Mouse (Mus musculus): ENCODE data around the gene Dnajc5.
A peak's percentile ranks its signal among the peaks of the same experiment; 100 is the strongest.

The Dnajc5 gene

DNA sequence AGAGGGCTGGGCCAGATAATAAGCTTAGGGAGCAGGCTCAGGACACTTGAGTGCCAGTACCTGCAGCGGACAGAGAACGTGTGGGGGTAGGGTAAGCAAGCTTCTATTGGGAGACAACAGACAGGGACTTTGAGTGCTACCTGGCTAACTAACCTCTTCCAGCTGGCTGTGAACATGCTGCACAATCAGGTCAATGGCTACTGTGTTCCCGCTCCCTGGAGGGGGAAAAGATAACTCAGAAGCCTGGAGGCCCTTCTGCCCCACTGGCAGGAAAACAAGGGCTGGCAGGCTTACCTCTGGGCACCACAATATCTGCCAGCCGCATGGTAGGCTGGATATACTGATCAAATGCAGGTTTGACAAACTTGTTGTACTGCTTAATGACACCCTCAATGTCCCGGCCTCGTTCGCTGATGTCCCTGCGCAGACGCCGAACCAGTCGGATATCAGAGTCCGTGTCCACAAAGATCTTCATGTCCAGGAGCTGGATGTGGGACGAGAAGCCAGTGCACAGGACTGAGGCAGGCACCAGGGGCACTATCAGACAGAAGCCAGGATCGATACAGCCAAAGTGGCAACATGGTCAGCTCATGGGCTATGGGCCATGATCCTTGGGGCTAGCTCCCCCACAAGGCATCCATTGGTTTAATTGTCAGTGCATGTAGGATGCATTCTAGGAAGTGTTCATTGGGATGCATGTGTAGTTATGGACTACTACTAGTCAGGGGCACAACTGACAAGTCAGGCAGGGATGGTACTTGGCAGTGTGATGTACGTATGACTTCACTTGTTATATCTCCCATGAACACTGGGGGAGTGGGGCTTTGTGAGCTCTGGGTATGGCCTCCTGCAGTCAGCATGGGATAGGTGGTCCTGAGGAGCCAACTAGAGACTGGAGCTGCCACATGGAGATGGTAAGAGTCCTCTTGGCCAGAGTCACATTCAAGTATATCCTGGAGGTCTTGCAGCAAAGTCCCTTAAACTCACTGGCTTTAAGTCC lies 52.9 kb downstream of the Dnajc5 start:
- no peak for DNase-seq (ENCODE audit: low spot score in 2 of 2)

DNA sequence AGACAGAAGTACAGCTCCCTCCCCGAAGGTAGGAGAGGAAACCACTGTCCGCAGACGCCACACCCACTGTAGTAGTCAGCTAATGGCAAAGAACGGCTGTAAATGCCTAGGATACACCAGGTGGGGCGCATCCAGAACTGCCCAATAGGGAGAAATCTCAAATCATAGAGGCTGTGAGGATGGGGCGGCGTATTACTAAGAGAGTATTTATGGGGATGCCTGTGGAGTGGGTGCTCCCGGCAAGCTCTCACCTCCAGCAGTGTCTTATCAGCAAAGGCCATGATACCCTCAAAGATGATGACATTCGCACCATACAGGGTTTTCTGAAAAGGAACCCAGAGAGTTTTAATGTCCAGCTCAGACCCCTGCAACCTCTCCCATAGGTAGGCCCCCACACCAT lies 53.7 kb downstream of the Dnajc5 start:
- DNase-seq (ENCODE audit: low spot score in 2 of 2), result no peak

DNA sequence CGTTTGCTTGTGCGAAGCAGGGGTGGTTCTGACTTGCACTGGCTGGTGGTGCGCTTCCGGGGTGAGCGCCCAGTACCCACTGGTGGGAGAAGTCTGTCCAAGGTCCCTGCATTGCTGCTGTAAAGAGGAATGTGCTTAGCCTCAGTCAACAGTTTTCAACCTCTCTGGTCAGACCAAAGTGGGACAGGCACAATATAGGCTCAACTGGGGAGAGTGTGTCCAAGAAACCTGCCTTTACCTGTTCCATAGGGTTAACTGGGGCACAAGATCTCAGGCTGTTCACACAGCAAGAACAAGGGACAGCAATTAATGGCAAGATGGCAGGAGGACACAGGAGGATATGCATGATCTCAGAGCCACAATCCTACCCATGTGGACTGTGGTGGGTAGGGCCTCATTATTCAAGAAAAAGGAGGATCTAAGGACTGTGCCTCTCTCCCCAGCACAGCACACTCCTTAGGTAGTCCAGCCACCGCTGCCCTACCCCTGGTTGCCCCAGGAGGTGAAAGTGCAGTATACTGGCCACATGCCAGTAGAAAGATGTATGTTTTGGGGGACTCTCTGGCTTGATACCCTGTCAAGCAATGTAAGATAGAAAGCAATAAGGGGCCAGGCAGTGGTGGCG lies 54.7 kb downstream of the Dnajc5 start:
- no peak for DNase-seq (ENCODE audit: low spot score in 2 of 2)

DNA sequence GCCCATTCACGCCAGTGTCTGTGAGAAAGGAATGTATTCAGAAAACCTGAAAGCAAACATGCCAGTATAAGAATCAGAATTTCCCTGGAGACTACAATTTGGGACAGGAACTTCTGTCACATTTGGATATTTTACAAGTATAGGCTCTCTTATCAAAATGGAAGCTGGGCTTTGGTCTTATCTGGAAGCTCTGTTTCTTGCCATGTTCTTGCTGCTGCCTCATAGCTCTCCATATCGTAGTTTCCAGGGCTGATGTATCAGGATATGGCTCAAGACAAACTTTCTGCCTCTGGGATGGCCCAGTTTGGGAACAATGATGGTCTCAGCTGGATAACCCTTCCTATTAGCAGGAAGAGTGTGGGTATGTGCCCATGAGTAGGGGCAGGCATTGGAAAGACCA lies 56.3 kb downstream of the Dnajc5 start:
- DNase-seq (ENCODE audit: low spot score in 2 of 2), result no peak

DNA sequence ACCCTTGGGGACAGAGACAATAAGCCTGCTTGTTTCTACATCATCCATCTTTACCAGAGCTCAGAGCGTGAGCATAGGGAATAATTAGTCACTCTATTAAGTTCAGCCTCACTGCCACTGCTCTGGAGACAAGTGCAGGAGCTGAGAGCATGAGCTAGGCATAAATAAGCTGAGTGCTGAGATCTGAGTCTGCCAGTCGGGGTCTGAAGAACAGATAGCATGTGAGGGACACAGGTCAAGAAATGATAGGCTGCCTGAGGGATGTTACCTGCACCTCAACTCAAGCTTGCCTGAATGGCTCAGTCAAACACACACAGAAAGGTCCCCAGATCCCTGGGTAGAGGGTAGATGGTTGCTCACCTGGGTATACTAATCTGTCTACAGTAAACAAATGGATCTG lies 56.8 kb downstream of the Dnajc5 start:
- DNase-seq (ENCODE audit: low spot score in 2 of 2), result no peak

DNA sequence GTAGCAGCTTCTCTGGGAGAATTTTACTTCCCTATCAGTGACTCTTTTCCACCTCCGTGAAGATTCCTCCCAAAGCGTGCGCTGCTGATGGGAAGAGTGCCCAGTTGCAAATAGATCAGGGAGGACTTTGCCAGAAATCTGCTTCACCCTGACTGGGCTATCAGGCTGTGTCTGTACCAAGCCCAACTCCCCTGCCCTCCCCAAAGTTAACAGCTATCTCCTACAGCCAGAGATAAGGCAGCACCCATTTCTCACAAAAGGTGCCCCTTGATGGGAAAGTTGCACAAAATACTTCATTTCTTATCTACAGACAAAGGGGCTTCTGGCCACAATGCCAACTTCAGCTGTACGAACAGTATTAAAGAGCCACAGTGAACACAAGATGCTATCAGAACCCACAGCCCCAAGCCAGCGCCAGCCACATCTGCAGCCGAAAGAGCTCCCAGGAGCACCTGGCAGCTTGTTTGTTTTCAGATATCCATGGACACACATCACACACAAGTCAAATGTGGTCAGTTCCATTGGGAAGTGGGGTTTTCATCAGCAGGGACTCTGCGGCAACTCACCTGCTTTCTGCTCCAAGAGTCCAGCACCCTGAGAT lies 57.8 kb downstream of the Dnajc5 start:
- DNase-seq (ENCODE audit: low spot score in 2 of 2), result peak in 1 of 2 experiments; percentile 0

DNA sequence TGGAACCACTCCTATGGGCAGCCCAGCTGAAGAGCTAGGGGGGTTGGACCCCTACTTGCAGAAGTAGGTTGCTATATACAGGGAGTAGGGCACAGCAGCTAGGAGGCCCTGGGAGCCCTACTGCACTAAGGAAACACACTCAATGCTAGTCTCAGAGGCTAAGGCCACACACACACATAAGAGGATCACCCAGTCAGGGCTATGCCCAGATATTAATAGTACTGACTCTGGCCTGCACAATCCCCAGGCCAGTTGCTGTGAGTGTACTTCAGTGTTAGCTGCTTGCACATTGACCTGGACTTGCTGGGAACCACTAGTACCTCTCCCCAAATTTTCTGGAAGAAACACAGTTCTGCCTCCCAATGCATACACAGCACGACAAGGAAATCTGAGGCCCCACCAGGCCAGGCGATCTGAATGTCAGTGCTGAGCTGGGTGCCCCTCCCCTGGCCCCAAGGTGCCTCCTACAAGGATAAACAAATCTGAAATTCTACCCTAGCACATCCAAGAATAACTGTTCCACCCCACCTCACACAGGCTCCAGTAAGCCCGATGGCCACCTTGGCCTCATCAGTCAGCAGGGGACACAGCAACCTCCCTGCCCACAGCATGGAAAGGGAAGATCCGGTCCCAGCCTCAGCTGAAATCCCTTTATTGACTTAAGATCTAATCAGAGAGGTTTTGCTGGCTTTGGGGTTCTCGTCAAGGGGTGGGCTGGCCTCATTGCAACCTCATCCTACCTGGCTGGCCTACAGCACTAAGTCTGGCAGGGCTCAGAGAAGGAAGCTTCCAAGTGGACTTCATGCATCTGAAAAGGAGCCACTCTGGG lies 58.7 kb downstream of the Dnajc5 start:
- peak in 1 of 2 experiments; percentile 1 for DNase-seq (ENCODE audit: low spot score in 2 of 2)

DNA sequence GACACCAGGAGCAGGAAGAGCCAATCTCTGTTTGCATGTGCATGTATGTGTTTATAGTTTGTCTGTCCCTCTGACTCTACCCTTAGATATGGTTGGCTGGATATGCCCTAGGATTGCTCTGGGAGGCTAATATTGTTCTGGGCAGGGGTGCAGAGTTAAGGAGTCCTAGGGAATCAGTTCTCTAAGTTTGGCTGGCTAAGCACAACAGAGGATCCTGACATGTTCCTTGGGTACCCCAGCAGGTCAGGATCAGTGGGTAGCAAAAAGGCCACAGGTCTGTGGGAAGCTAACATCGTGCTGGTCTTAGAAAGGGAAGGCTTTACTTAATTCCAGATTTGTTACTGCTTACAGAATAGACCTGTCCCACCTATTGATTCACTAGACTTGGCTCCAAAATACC lies 59.4 kb downstream of the Dnajc5 start:
- DNase-seq (ENCODE audit: low spot score in 2 of 2), result peak in 1 of 2 experiments; percentile 0

DNA sequence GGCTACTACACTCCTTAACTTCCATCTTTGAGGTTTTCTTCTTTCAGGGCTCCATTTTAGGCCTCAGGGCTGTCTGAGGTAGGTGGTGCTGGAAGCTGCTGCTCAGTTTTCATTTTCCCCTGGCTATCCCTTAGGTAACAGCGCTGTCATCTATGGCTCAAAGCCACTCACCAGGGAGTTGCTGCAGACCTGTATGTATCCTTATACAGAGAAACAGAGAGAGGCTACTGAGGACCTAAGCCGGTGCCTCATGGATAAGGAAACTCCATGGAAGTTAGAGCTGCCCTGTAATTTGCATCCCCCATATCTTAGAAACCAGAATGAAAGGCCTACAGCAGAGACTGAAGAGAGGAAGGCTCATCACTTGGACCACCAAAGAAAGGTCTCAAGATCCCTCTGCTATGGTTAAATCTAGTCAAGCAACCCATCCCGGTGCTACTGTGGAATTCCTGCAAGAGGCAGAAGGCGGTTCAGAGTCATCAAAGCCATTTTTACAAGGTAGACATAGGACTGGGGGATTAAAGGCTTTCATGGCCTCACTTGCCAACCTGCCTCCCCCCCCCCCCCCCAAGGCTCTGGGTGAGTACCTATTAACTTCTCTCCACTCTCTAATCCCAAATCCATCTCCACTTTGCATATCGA lies 60.0 kb downstream of the Dnajc5 start:
- peak in 1 of 2 experiments; percentile 0 for DNase-seq (ENCODE audit: low spot score in 2 of 2)

DNA sequence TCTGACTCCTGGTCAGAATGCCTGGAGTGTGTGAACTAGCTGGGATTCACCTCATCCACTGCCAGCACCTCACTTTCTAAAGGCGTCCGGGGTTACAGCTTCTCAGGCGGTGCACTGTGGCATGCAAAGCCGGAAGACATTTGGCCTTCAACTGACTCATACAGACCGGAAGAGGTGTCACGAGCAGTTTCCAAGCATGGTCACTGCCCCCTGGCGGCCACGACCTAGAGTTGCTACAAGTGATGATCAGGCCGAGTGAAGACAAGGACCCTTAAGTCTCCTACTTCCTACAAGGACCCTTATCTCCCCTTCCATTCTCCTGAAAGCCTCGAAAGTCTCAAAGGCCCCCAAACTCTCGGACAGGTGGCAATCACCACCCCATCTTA lies 60.7 kb downstream of the Dnajc5 start:
- DNase-seq (ENCODE audit: low spot score in 2 of 2), result peak; percentile 64 to 81

DNA sequence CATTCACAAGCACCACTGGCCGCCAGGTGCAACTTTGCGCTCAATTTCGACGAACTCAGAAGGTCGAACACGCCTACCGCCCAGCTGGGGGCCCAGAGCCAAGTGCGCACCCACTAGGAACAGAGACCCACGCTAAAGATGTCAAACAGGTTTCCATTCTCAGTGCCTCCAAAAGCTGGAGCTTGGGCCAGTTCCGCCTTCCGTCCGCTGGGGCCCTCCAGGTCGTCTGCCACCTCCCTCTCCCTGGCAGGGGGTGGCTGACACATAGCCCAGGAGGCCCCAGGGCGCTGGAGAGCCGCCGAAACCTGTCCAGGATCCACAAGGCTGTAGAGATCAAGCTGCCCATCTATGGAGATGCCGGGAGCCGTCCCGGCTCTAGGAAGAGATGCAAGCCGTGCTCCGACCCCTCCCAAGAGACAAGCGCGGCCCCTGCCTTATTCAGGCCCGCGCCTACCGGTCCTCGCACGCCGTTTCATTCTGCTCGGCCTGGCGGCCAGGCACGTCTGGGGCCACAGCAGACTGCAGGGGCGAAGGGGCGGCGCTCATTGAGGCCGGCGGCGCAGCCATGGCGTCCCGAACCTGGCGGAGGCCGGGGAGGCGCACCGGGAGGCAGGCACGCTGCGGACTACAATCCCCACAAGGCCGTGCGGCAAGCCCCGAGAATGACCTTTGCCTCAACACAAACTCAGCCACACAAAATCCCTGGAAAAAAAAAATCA lies 61.3 kb downstream of the Dnajc5 start:
- peak; percentile 70 to 83 for DNase-seq (ENCODE audit: low spot score in 2 of 2)

DNA sequence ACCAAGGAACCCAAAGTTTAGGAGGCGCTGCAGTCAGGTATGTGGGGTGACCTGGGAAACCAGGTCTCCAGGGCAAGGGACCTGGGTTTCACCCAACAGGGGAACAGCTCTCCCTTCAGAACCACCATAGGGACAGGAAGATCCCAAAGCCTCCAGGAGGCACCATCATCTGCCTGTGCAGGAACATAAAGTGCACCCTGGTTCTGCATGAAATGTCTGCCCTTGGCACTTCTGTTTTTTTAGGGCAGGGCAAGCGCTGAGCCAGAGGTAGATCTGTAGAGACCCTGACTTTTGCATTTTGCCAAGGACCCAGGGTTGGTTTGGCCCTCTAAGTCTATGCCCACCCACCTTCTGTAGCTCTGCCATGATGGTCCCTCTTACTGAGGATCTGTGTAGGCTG lies 62.1 kb downstream of the Dnajc5 start:
- DNase-seq (ENCODE audit: low spot score in 2 of 2), result peak in 1 of 2 experiments; percentile 1

DNA sequence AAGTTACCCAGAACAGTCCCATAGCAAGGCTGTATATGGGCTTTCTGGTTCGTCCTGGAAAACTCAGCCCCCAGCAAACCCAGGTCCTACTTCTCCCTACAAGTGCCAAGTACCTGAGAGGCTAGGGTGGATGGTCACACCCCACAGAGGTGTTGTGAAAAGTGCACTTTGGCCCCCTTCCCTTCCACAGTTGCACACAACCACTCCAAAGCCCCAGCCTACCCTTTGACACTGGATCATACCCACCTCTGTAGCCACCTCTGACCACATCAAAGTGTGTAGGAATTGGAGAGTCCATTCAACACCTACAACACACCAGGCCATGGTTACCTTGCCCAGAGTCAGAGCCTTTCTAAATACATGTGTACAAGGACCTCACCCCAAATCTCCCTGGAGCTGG lies 62.7 kb downstream of the Dnajc5 start:
- peak in 1 of 2 experiments; percentile 0 for DNase-seq (ENCODE audit: low spot score in 2 of 2)

DNA sequence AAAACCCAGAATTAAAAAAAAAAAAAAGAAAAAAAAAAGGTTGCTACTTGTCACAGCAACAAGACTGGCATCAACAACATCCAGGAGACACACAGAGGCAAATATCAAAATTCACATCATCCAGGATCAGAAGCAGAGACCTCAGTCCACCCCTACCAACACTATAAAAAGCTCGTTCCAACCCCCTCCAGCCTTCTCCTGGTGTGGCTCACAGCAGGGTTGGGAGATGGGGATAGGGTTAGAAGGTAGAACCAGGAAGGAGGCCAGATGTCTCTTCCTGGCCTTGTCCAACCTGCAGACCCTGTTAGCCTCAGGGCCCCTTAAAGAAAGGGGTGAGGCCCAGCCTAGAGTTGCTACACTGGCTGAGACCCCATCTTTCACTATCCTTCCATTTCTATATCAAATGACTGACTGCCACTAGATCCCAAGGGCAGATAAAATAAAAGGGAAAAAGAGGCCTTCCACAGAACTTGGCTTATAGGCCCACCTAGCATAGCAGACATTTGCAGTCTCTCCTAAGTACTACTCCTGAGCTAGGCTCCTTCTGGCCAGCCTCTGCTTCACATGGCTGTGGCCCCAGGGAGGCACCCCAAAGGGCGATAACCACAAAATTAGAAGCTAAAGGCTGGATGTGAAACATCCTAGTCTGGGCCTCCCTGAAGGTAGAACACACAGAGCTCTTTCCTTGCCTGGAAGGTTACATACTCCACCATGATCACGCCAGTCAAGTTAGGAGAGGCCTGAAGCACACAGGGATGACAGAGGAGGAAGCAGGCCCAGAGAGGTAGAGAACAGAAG lies 63.4 kb downstream of the Dnajc5 start:
- DNase-seq (ENCODE audit: low spot score in 2 of 2), result peak in 1 of 2 experiments; percentile 0

DNA sequence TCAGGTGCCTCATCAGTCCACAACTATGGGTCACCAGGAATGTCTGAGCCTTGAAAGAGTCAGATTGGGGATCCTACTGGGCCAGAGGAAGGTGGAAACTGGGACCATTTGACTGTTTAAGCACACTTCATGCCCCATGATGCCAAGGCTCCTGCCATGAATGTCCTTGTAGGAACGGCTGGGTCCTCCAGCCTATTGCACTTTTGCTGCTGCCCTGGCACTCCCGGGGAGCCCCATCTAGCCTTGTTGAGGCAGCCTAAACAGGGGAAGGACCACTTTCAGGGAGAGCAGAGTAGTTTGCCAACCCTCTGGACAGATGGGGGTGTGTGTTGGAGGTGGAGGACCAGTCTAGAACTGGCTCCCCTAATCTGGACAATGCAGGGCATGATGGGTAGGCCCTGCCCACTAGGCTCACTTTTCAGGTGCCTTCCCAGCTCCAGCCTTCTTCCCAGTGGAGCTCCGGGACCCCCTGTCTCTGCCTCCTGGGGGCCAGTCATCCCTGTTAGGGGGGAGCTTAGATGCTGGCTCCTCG lies 64.2 kb downstream of the Dnajc5 start, which contains the start of gene Uckl1:
TSS of gene Uckl1 (minus strand) at position 482 of the 532 bp plus-strand sequence.
- peak in 1 of 2 experiments; percentile 0 for DNase-seq (ENCODE audit: low spot score in 2 of 2)

DNA sequence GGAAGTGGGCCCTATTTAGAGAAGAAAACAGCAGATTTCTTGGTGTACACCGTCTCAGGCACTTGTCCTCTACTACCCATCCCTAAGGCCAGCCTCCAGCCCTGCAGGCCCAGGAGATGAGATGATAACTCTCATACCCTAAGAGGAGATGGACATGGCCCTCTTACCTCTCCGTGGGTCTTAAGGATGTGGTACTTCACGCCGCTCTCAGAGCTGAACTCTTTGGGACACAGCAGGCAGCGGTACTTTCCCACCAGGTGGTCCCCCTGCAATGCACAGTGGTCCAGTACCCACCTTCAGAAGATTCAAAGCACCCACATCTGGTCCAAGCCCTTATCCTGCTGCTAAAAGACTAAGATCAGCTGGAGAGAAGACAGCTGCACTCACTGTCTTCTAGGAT lies 65.2 kb downstream of the Dnajc5 start:
- peak in 1 of 2 experiments; percentile 0 for DNase-seq (ENCODE audit: low spot score in 2 of 2)

DNA sequence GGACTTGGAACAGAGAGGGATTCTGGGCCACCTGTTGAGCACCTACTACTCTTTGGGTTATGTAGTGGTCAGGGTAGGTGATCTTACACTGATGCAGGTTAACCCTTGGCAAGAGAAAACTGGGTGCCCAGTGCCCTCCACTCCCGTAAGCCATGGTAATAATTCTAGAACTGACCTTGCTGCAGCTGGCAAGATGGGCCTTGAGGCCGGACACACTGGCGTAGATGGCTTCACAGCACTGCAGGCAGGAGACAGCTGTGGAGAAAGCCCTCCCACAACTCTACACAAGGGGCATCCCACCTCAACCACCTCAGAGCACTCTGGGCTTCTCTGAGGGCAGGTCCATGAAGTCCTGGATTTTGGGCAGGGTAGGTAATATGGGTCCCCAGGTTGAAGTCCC lies 65.8 kb downstream of the Dnajc5 start:
- DNase-seq (ENCODE audit: low spot score in 2 of 2), result peak in 1 of 2 experiments; percentile 0

DNA sequence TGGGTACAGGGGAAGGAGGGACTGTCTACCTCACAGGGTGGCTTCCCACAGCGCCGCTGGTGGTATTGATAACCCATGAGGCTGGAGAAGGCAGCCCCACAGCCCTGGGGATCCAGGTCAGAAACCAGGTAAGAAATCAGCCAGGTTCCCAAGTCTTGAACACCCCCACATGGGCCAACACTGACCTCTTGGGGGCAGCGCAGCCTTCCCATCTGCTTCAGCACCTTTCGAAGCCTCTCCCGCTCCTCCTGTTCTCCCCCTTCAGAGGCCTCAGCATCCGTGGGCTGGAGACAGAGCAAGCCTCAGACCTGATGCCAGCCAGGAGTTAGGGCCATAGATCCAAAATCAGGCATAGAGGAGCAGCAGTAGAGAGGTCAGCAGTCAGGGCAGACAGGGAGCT lies 67.5 kb downstream of the Dnajc5 start:
- peak; percentile 2 to 7 for DNase-seq (ENCODE audit: low spot score in 2 of 2)

DNA sequence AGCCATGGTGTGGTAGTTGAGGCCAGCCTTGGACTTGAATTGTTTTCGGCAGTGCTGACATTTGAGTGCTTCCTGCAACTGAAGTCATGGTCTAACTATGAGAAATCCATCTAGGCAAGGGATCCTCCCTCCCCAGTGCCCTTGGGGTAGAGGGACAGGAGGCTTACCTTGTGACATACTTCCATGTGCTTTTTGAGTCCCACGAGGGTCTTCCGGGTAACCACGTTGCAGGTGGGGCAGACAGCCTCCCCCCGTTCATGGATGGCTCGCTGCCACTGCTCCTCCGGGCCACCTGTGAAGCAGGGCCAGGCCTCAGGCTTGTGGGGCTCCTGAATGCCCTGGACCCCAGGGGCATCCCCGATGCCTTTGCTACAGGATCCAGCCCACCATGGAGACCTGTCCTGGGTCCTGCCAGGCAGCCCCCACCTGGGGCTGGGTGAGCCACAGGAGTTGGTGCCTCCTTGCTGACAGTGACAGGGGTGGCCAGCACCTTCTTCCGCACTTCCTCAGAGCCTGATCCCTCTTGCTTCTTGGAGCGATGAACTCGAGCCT lies 68.0 kb downstream of the Dnajc5 start:
- DNase-seq (ENCODE audit: low spot score in 2 of 2), result no peak

Measured in spleen, postnatal 14 days (tissue).